Mouse (Mus musculus) liver, embryonic 14.5 days (tissue): ENCODE data around the gene Tcf25.

Experiments
- CTCF ChIP-seq: IDR thresholded peaks from 2 replicates; pipeline ENCODE4 v1.5.1; 2016; ENCODE audit warnings: antibody characterized with exemption, low read depth, control low read depth
- EP300 ChIP-seq: IDR thresholded peaks from 2 replicates; pipeline ENCODE4 v1.6.1; 2016; ENCODE audit warnings: antibody characterized with exemption, low read depth

- TF ChIP-seq CTCF (no peak), EP300 (no peak)
Measured at GRCm38 (mm10) chr8:123382516-123382915, 9.0 kb downstream of the Tcf25 start.
